Mouse (Mus musculus) ovary, adult 2 months (tissue): ENCODE measurements around the gene Gabpb2. TPM values are rescaled to one million over a fixed set of nuclear protein-coding genes. Genes with fewer than 3 reads are reported as not detected.

Source experiments
- polyA plus RNA-seq: library from polyadenylated mRNA; depleted of rRNA; stranded (reverse); fragments of >200 nt; gene quantifications from 2 replicates; pipeline ENCODE4 v1.2.3, GENCODE M21; 2012; rRNA removed

Gabpb2 gene
- polyA plus RNA-seq, result 8.6 and 10.3 TPM in 2 replicates

GRCm38 (mm10) chr3:95217255-95218134, at the start of gene Gabpb2:
Gabpb2 (minus strand) TSS chr3:95217916.

GRCm38 (mm10) chr3:95250783-95251424, 33.2 kb upstream of the Gabpb2 start, which contains the start of gene Bnipl:
Bnipl (minus strand) TSS chr3:95251193.

GRCm38 (mm10) chr3:95241498-95241897, 23.8 kb upstream of the Gabpb2 start, which contains the start of gene Gm128:
Gm128 (minus strand) TSS chr3:95241598.

GRCm38 (mm10) chr3:95231298-95232221, 13.8 kb upstream of the Gabpb2 start, which contains the start of gene Mllt11:
Mllt11 (minus strand) TSS chr3:95232171.

GRCm38 (mm10) chr3:95228148-95228893, 10.6 kb upstream of the Gabpb2 start, which contains the start of gene Cdc42se1:
Cdc42se1 (plus strand) TSS chr3:95228732.

GRCm38 (mm10) chr3:95159987-95160963, 57.4 kb downstream of the Gabpb2 start, which contains the start of gene Sema6c:
Sema6c (plus strand) TSS chr3:95160457.

GRCm38 (mm10) chr3:95141952-95142616, 75.6 kb downstream of the Gabpb2 start, which contains the start of gene Tnfaip8l2:
Tnfaip8l2 (minus strand) TSS chr3:95142360.

GRCm38 (mm10) chr3:95133680-95134101, 84.0 kb downstream of the Gabpb2 start, which contains the start of the genes Scnm1 and Lysmd1:
Scnm1 (minus strand) TSS chr3:95134011.
Lysmd1 (plus strand) TSS chr3:95134088.

Other genes starting within 250 kb of the Gabpb2 start
- gene Pi4kb, start 243.2 kb downstream of the Gabpb2 start, polyA plus RNA-seq, result 45.6 and 48.2 TPM in 2 replicates
- gene Zfp687, start 202.5 kb downstream of the Gabpb2 start, polyA plus RNA-seq, result 33.2 and 37.2 TPM in 2 replicates
- 182 and 241 TPM in 2 replicates for gene Psmd4, start 175.3 kb downstream of the Gabpb2 start, polyA plus RNA-seq
- 21.6 and 26.0 TPM in 2 replicates for gene Pip5k1a, start 111.0 kb downstream of the Gabpb2 start, polyA plus RNA-seq
- 109 and 113 TPM in 2 replicates for gene Vps72, start 106.9 kb downstream of the Gabpb2 start, polyA plus RNA-seq
- 0.54 and 0.90 TPM in 2 replicates for gene Tmod4, start 93.4 kb downstream of the Gabpb2 start, polyA plus RNA-seq
- gene Scnm1, start 83.9 kb downstream of the Gabpb2 start, polyA plus RNA-seq, result 27.2 and 45.0 TPM in 2 replicates
- 5.7 and 5.8 TPM in 2 replicates for gene Lysmd1, start 83.8 kb downstream of the Gabpb2 start, polyA plus RNA-seq
- gene Tnfaip8l2, start 75.6 kb downstream of the Gabpb2 start, polyA plus RNA-seq, result 9.1 and 13.7 TPM in 2 replicates
- gene Sema6c, start 57.5 kb downstream of the Gabpb2 start, polyA plus RNA-seq, result 45.0 and 53.2 TPM in 2 replicates
- gene Cdc42se1, start 10.8 kb upstream of the Gabpb2 start, polyA plus RNA-seq, result 36.7 and 47.9 TPM in 2 replicates
- 12.2 and 17.0 TPM in 2 replicates for gene Mllt11, start 14.3 kb upstream of the Gabpb2 start, polyA plus RNA-seq
- 0.68 and 1.1 TPM in 2 replicates for gene Gm128, start 23.7 kb upstream of the Gabpb2 start, polyA plus RNA-seq
- 3.2 and 4.9 TPM in 2 replicates for gene Bnipl, start 33.3 kb upstream of the Gabpb2 start, polyA plus RNA-seq
- 164 and 221 TPM in 2 replicates for gene Mindy1, start 63.4 kb upstream of the Gabpb2 start, polyA plus RNA-seq
- gene Prune1, start 64.2 kb upstream of the Gabpb2 start, polyA plus RNA-seq, result 21.5 and 27.0 TPM in 2 replicates
- gene Anxa9, start 89.3 kb upstream of the Gabpb2 start, polyA plus RNA-seq, result 2.6 and 3.0 TPM in 2 replicates
- 71.0 and 104 TPM in 2 replicates for gene Cers2, start 96.9 kb upstream of the Gabpb2 start, polyA plus RNA-seq
- gene Setdb1, start 139.3 kb upstream of the Gabpb2 start, polyA plus RNA-seq, result 14.4 and 18.9 TPM in 2 replicates
- gene 4930558C23Rik, start 184.9 kb upstream of the Gabpb2 start, polyA plus RNA-seq, result not detected in 2 replicates
- gene Arnt, start 216.5 kb upstream of the Gabpb2 start, polyA plus RNA-seq, result 49.7 and 68.6 TPM in 2 replicates